Mouse (Mus musculus): ENCODE results near the gene App. TPM values are rescaled to one million over a fixed set of nuclear protein-coding genes. Genes with fewer than 3 reads are reported as not detected.

Gene App
- polyA plus RNA-seq, 1 experiment from 2014 or later = 287 TPM

DNA sequence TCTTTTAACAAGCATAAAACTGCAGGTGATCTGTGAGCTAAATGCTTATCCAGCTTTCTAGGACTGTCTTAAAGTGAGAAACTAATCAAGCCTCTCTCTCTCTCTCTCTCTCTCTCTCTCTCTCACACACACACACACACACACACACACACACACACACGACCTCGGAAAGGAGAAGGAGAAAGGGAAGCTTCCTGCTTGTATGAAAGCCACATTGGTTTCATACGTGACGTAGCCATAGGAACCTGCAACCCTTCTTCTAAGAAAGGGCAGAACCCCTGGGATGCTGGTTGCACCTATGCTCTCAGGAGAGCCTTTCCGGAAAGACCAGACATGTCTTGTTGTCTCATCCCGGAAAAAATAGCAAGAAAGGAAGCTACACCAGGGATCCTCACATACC is 108.8 kb downstream of the App start:
- Histone ChIP-seq H3K4me3 (replicated peaks; ENCODE audit: low read length) (no peak overlapping the region), H3K27me3 (replicated peaks; ENCODE audit: control insufficient read depth, insufficient read depth, low read length) (no peaks in the 10 kb centered on the region), H3K9ac (replicated peaks; ENCODE audit: low read depth, low read length) (no peak overlapping the region), H3K27ac (ENCODE audit: low read length) (no peak overlapping the region), H3K4me2 (ENCODE audit: low read length) (no peak overlapping the region), H3K4me1 (replicated peaks; ENCODE audit: control insufficient read depth, insufficient read depth, low read length) (no peaks in the 10 kb centered on the region), H3K9me3 (ENCODE audit: control insufficient read depth, low read length) (no peaks in the 10 kb centered on the region), H3K36me3 (ENCODE audit: control insufficient read depth, insufficient read depth) (no peaks in the 10 kb centered on the region)
- no peak for ATAC-seq
- WGBS = 89% methylated on average over 4 of the region's 6 CpGs

DNA sequence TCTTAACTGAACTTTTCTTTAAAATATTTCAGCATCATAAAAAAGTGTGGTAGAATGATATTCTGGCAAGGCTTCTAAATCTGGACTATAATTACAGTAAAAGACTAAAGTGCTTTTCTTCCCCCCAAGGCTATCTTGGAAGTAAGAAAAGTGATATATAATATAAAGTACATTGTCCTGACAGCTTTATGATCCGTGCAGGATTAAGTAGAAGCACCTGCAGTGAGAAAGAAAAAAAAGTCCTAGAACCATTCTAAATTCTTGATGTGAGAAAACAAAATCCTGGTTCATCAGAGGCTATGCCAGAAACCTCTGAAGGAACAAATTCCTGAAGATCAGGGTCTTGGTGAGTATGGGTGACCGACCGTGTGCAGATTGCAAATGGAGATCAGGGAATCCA is 110.8 kb downstream of the App start:
- Histone ChIP-seq H3K27ac (ENCODE audit: low read length) (no peak overlapping the region), H3K4me2 (ENCODE audit: low read length) (no peak overlapping the region), H3K9ac (replicated peaks; ENCODE audit: low read depth, low read length) (no peak overlapping the region), H3K4me1 (replicated peaks; ENCODE audit: control insufficient read depth, insufficient read depth, low read length) (peaks cover 16% of the 10 kb centered on the region), H3K9me3 (ENCODE audit: control insufficient read depth, low read length) (no peaks in the 10 kb centered on the region), H3K27me3 (replicated peaks; ENCODE audit: control insufficient read depth, insufficient read depth, low read length) (no peaks in the 10 kb centered on the region), H3K36me3 (ENCODE audit: control insufficient read depth, insufficient read depth) (no peaks in the 10 kb centered on the region), H3K4me3 (replicated peaks; ENCODE audit: low read length) (no peak overlapping the region)
- WGBS = 99% methylated on average over 3 of the region's 3 CpGs
- ATAC-seq = no peak

DNA sequence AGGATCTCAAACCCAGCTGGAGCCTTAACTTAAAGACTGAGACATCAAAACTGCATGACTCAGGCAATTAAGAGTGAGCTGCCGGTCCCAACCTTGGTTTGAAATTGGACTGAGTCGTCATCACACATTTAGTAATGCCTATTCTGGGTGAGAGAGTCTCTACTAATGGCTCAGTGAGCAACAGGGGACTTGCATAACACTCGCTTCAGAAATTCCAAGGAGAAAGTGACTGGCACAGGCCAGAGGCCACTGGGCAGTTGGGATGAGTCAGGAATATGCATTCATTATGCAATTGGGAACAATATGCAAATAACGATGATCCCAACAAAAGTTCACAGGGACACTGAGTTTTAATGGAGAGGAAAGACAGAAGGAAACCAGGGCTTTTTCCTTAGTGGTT is 111.8 kb downstream of the App start:
- WGBS = 87% methylated on average over 4 of the region's 4 CpGs
- Histone ChIP-seq H3K4me2 (ENCODE audit: low read length) (no peak overlapping the region), H3K36me3 (ENCODE audit: control insufficient read depth, insufficient read depth) (no peaks in the 10 kb centered on the region)

DNA sequence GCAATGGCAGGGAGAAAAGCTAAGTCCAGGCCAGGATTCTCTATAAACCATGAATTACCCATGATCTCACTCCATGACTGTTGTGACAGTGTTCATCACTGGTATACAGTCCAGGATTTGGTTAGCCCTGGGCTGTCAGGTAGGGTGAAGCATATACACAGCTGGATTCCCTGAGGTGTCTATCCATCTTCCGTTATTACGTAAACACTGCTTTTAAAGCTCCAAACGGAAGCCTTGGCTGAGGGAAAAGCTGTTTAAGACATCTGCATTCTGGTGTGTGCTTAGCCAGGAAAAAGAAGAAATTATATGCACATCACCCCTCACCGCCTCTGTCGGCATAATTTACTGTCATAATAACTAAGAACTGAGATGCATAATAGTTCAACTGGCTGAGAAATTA is 115.4 kb downstream of the App start:
- Histone ChIP-seq H3K9ac (replicated peaks; ENCODE audit: low read depth, low read length) (no peak overlapping the region), H3K27me3 (replicated peaks; ENCODE audit: control insufficient read depth, insufficient read depth, low read length) (no peaks in the 10 kb centered on the region), H3K36me3 (ENCODE audit: control insufficient read depth, insufficient read depth) (no peaks in the 10 kb centered on the region; the same call in 1 of the 2 replicates), H3K27ac (ENCODE audit: low read length) (peak overlapping the region; percentile 80), H3K4me3 (replicated peaks; ENCODE audit: low read length) (no peak overlapping the region), H3K4me1 (replicated peaks; ENCODE audit: control insufficient read depth, insufficient read depth, low read length) (peaks cover 16% of the 10 kb centered on the region), H3K4me2 (ENCODE audit: low read length) (no peak overlapping the region), H3K9me3 (ENCODE audit: control insufficient read depth, low read length) (no peaks in the 10 kb centered on the region)
- WGBS = 47% methylated on average over 5 of the region's 5 CpGs
- peak; percentile 60 for ATAC-seq

More for the DNA sequence above, 111.8 kb downstream of the App start:
- H3K4me3 ChIP-seq (replicated peaks; ENCODE audit: low read length) = no peak overlapping the region
- no peaks in the 10 kb centered on the region for H3K27me3 ChIP-seq (replicated peaks; ENCODE audit: control insufficient read depth, insufficient read depth, low read length)
- H3K9me3 ChIP-seq (ENCODE audit: control insufficient read depth, low read length) = no peaks in the 10 kb centered on the region
- peaks cover 16% of the 10 kb centered on the region for H3K4me1 ChIP-seq (replicated peaks; ENCODE audit: control insufficient read depth, insufficient read depth, low read length)
- no peak overlapping the region for H3K9ac ChIP-seq (replicated peaks; ENCODE audit: low read depth, low read length)
- H3K27ac ChIP-seq (ENCODE audit: low read length) = no peak overlapping the region
- no peak for ATAC-seq

DNA sequence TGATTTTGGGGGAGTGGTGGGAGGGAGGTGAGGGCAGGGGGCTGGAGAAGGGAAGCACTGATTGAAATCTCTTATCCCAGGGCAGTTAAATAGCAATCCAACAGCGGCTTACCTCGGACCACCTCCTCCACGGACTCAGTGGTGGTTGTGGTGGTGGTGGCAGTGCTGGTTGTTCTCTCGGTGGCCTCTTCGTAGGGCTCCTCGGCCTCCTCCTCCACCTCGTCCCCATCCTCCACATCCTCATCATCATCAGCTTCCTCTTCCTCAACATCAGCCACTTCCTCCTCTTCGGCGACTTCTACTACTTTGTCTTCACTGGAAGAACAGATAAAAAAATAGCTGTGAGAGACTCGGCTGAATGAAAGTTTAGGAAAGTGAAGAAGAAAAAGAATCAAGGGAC is 117.4 kb downstream of the App start:
- Histone ChIP-seq H3K27ac (ENCODE audit: low read length) (no peak overlapping the region), H3K4me1 (replicated peaks; ENCODE audit: control insufficient read depth, insufficient read depth, low read length) (peaks cover 16% of the 10 kb centered on the region), H3K36me3 (ENCODE audit: control insufficient read depth, insufficient read depth) (no peaks in the 10 kb centered on the region; the same call in 1 of the 2 replicates), H3K27me3 (replicated peaks; ENCODE audit: control insufficient read depth, insufficient read depth, low read length) (no peaks in the 10 kb centered on the region), H3K4me2 (ENCODE audit: low read length) (no peak overlapping the region), H3K9ac (replicated peaks; ENCODE audit: low read depth, low read length) (no peak overlapping the region), H3K9me3 (ENCODE audit: control insufficient read depth, low read length) (no peaks in the 10 kb centered on the region), H3K4me3 (replicated peaks; ENCODE audit: low read length) (no peak overlapping the region)
- WGBS = 94% methylated on average over 10 of the region's 10 CpGs
- ATAC-seq = no peak

DNA sequence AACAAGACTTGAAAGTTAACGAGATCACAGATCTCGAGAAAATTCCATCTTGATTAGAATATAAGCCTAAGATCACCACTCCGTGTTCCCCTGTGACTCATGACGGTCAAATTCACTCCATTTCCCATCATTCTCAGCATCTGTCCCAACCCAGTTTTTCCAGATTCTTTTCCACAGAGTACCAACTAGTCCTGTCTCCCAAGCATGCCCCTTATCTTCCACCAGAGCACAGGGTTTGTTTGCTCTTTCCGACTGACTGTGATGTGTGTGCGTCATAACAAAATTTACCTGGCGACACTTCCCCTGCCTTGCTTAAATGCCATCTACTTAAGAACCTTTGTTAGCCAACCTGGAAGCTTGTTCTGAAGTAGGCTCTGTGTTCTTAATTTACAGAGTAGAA is 119.6 kb downstream of the App start:
- no peak for ATAC-seq
- no peaks in the 10 kb centered on the region for H3K9me3 ChIP-seq (ENCODE audit: control insufficient read depth, low read length)

DNA sequence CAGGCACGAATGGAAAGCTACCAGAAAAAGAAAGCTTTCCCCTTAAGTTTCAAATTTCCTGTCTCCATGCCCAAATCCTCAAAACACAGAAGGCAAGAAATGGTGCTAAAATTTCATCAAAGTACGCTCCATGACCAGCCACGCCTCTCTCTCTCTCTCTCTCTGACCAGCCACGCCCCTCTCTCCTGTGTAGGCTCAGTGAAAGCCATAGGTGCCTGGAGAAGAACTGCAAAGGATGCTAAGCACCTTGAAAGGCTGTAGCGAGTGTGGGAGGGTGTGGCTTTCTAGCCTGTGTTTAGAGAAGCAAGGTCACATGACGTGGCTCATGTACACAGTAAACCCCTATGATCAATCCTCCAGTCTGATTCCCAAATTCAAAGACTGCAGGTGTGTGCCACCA is 126.3 kb downstream of the App start:
- Histone ChIP-seq H3K9ac (replicated peaks; ENCODE audit: low read depth, low read length) (no peak overlapping the region), H3K4me2 (ENCODE audit: low read length) (no peak overlapping the region), H3K4me1 (replicated peaks; ENCODE audit: control insufficient read depth, insufficient read depth, low read length) (no peaks in the 10 kb centered on the region), H3K4me3 (replicated peaks; ENCODE audit: low read length) (no peak overlapping the region), H3K27ac (ENCODE audit: low read length) (no peak overlapping the region), H3K36me3 (ENCODE audit: control insufficient read depth, insufficient read depth) (peaks cover 6% of the 10 kb centered on the region), H3K9me3 (ENCODE audit: control insufficient read depth, low read length) (no peaks in the 10 kb centered on the region), H3K27me3 (replicated peaks; ENCODE audit: control insufficient read depth, insufficient read depth, low read length) (no peaks in the 10 kb centered on the region)
- 75% methylated on average over 6 of the region's 6 CpGs for WGBS
- ATAC-seq = no peak

More for the DNA sequence above, 119.6 kb downstream of the App start:
- Histone ChIP-seq H3K9ac (replicated peaks; ENCODE audit: low read depth, low read length) (no peak overlapping the region), H3K4me3 (replicated peaks; ENCODE audit: low read length) (no peak overlapping the region), H3K4me2 (ENCODE audit: low read length) (no peak overlapping the region), H3K27ac (ENCODE audit: low read length) (no peak overlapping the region), H3K36me3 (ENCODE audit: control insufficient read depth, insufficient read depth) (no peaks in the 10 kb centered on the region; the same call in 1 of the 2 replicates), H3K27me3 (replicated peaks; ENCODE audit: control insufficient read depth, insufficient read depth, low read length) (no peaks in the 10 kb centered on the region), H3K4me1 (replicated peaks; ENCODE audit: control insufficient read depth, insufficient read depth, low read length) (peaks cover 13% of the 10 kb centered on the region)
- WGBS = 91% methylated on average over 7 of the region's 7 CpGs

DNA sequence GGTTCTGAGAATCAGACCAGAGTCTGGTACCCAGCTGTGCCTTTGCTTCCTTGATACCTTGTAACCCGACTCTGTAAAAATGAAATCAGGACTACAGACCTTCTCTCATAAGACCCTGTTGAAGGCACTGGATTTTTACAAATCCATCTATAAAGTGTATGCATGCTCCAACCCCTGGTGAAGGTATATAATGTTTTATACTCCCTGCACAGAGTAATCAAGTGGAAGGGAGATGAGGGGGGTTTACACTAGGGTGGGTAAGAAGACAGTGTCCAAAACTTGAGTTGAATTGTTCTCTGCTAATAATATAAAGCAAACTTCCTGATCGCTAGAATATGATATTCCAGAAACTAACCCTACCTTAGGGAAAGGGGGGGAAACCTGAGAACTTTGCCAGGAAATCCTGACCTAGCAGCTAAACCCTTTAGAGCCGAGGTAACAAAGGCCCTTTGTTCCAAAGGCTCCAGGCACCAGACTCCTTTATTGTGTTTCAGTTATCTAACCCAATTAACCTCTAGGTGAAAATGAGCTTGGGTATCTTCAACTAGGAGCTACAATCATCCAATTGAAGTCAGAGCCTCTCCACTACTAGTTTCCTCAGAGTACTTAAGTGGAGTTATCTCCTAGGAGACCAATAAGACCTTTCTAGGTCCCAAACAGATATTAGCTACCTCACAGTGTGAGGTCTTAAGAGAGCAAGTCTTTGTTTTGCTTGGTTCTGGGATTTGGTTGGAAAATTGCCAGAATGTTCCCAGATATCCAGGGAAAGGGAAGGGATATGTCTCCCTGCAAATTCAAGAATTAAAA is 132.2 kb downstream of the App start:
- no peak overlapping the region for H3K27ac ChIP-seq (ENCODE audit: low read length)
- H3K9me3 ChIP-seq (ENCODE audit: control insufficient read depth, low read length) = no peaks in the 10 kb centered on the region
- peaks cover 6% of the 10 kb centered on the region for H3K36me3 ChIP-seq (ENCODE audit: control insufficient read depth, insufficient read depth)
- no peak for ATAC-seq
- H3K4me2 ChIP-seq (ENCODE audit: low read length) = no peak overlapping the region
- H3K4me3 ChIP-seq (replicated peaks; ENCODE audit: low read length) = no peak overlapping the region
- WGBS = 26% methylated on average over 3 of the region's 3 CpGs
- H3K27me3 ChIP-seq (replicated peaks; ENCODE audit: control insufficient read depth, insufficient read depth, low read length) = no peaks in the 10 kb centered on the region
- no peak overlapping the region for H3K9ac ChIP-seq (replicated peaks; ENCODE audit: low read depth, low read length)
- H3K4me1 ChIP-seq (replicated peaks; ENCODE audit: control insufficient read depth, insufficient read depth, low read length) = no peaks in the 10 kb centered on the region; the same call in 1 of the 2 replicates

DNA sequence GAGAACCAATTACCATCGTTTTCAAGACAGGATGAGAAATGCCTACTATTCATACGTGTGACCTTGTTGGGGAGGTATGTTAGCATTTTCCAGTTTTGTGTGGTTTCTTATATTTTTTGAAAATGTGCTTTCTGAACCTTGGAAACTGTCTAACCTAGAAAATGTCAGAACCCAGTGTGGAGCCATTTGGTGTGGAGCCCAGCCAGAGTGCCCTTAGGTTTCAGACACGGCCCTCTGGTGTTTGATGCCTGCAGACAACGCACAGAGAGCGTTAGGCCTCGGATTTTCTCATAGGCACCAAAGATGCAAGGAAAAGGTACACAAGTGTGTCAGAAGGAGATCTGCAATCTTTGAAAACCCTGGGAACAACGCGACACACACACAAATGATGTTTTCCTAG is 134.8 kb downstream of the App start:
- ATAC-seq = no peak
- Histone ChIP-seq H3K4me3 (replicated peaks; ENCODE audit: low read length) (no peak overlapping the region), H3K36me3 (ENCODE audit: control insufficient read depth, insufficient read depth) (peaks cover 6% of the 10 kb centered on the region), H3K4me2 (ENCODE audit: low read length) (no peak overlapping the region), H3K9ac (replicated peaks; ENCODE audit: low read depth, low read length) (no peak overlapping the region), H3K4me1 (replicated peaks; ENCODE audit: control insufficient read depth, insufficient read depth, low read length) (no peaks in the 10 kb centered on the region; the same call in 1 of the 2 replicates), H3K9me3 (ENCODE audit: control insufficient read depth, low read length) (no peaks in the 10 kb centered on the region), H3K27ac (ENCODE audit: low read length) (no peak overlapping the region), H3K27me3 (replicated peaks; ENCODE audit: control insufficient read depth, insufficient read depth, low read length) (no peaks in the 10 kb centered on the region)
- 92% methylated on average over 8 of the region's 8 CpGs for WGBS

Data from forebrain, embryonic 16.5 days (tissue).